12 mouse cellular contexts compared by ENCODE assay signal in the genomic region with DNA sequence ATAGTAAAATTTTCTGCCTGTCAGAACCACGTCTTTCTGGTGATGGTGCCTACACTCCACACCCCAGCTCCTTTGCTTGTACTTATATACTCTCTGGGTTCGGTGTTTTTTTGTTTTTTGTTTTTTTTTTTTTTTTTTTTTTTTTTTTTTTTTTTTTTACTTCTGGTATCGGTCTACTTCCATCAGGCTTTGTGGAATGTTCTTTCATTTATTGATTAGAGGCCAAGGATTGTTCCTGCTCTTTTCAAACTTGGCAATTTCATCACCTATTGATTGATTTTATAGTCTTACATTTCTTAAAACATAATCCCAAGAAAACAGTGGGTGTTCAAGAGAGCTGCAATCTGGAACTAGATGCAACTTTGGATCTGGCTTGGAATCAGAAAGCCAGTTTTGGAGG. TPM values are rescaled to one million over a fixed set of nuclear protein-coding genes. Genes with fewer than 3 reads are reported as not detected.
"Had no signal": no experiment of that assay in that cellular context is flagged by ENCODE, and none has a peak within 500 bp of the region (broad histone marks: within the 10 kb centered on the region; RNA-seq: fewer than 3 reads in every experiment).

TSS of gene Mup20 (minus strand) at position 101 of the 400 bp plus-strand sequence.

RNA-seq across cellular contexts. Expression of gene Mup20, which starts in this region (rescaled TPM):
- total RNA-seq: neutrophil, adult 5-6 weeks had no signal
- polyA plus RNA-seq: neural tube, embryonic 13.5 days; neural tube, embryonic 14.5 days; neural tube, embryonic 15.5 days; small intestine, adult 2 months; spleen, adult 2 months; stomach, embryonic 14.5 days; stomach, embryonic 15.5 days; stomach, embryonic 16.5 days; stomach, postnatal 0 days; testis, adult 2 months; urinary bladder, adult 2 months had no signal
